Mouse (Mus musculus) cerebellum, adult 2 months (tissue): ENCODE data around the gene Aldh1b1.

Source experiments
- CTCF ChIP-seq: fragments of 200-500 bp; IDR thresholded peaks from 2 replicates; pipeline ENCODE4 v1.5.1; 2011; ENCODE audit warnings: low read depth, mild to moderate bottlenecking, control low read depth, low read length, moderate library complexity, borderline replicate concordance; ENCODE audit not compliant: insufficient read depth
- POLR2A ChIP-seq: fragments of 200-500 bp; IDR thresholded peaks from 2 replicates; pipeline ENCODE4 v1.6.1; 2011; ENCODE audit warnings: low read length, control low read depth, borderline replicate concordance; ENCODE audit not compliant: insufficient read depth

GRCm38 (mm10) chr4:45824761-45825556, 26.1 kb downstream of the Aldh1b1 start:
- TF ChIP-seq POLR2A (no peak), CTCF (no peak)
